Mouse (Mus musculus) kidney, adult 10 weeks (tissue): ENCODE results near the gene Nop58. TPM values are rescaled to one million over a fixed set of nuclear protein-coding genes. Genes with fewer than 3 reads are reported as not detected.

ENCODE experiments used
- polyA plus RNA-seq: library from polyadenylated mRNA; stranded (reverse); fragments of 350-450 nt; fragmentation: Illumina TruSeq; extraction: RNeasy Lipid Tissue Mini Kit (QIAGEN cat#74804); gene quantifications from one replicate; pipeline ENCODE4 v1.2.3, GENCODE M21; 2014; ENCODE audit warnings: low read depth, low replicate concordance

The Nop58 gene
- 210 TPM for polyA plus RNA-seq

DNA sequence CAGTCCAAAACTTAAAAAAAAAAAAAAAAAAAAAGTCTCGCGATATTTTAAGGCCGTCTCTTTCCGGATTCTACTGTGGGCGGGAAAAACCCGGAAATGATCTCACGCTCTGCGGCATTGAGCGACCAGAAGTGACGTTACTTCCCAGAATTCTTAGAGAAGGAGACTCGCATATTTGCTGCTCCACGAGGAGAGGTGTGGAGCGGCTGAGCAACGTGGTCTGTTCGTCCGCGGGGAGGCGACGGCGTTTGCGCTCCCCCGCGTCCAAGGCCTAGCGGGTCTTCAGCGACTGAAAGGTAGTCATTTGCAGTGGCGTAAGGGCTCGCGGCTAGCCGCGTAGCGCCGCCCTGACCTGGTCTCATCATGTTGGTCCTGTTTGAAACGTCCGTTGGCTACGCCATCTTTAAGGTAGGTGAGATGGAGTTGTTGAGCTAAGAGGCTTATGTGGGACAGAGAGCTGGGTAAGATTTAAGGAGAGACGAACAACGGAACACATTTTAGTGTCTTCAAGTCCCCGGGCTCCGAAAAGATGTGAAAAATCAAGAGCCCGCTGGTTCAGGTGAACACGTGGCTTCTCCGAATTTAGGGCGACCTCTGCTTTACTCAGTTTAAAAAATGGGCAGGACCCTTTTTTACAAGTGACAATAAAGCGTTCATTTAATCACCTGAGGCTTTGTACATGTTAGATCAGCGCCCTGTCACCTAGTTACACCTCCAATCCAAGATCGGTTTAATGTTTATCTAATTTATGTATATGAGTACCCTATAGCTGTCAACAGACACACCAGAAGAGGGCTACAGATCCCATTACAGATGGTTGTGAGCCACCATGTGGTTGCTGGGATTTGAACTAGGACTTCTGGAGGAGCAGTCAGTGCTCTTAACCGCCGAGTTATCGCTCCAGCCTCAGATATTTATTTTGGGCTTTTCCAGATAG, at the start of gene Nop58:
Nop58 (plus strand) TSS at position 153 of the 937 bp plus-strand sequence.

DNA sequence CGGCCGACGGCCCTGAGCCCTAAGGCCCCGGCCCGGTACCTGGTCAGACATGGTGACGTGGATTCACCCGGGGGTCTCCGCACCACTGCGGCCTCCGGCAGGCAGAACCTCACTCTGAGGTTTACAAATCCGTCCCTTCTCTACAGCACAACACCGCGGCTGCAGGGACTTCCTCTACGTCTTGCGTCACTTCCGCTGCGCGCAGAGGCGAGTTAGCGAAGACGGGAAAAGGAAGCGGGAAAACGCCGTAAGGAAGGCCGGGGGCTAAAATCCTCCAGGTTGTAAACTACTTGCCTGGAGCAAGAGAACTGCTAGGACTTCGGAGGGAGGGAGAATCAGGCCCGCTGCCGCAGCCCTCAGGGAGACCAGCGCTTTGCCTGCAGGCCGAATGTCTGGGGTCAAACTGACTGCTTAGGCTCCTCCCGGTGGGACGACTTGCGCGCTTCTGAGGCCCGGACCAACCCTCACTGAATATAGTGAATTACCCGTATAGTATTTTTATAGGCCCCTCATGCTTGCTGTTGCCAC, 14.1 kb upstream of the Nop58 start, which contains the start of gene Sumo1:
Sumo1 (minus strand) TSS at position 194 of the 528 bp plus-strand sequence.

DNA sequence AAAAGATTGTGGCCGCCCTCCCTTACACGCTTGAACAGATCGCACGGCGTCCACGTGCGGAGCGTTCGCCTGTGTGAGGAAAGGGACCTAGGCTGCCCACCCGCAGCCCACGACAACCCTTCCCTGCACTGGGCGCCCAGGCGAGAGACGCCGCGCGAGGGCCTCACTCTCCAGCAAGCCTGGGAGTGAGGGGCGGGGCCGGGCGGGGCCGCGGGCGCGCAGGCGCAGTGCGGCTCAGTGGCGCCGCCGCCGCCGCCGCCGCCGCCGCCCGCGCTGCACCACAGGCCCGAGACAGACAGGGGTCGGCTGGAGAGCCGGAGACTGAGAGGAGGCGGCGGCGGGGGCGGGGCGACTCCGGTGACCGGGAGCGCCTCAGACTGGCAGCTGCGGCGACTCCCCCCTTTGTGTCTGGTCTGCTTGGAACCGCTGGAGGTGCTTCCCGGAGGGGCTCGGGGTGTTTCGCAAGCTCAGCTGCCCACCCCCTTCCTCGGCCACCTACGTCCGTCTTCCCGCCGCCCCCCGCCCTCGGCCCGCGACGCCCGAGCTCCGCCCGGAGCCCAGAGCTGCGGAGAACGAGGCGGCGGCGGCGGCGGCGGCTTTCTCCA, 78.5 kb downstream of the Nop58 start, which contains the start of gene Bmpr2:
Bmpr2 (plus strand) TSS at position 237 of the 605 bp plus-strand sequence.

Other genes starting within 250 kb of the Nop58 start
- gene Fzd7, start 202.5 kb upstream of the Nop58 start, polyA plus RNA-seq: 19.1 TPM
- 1.9 TPM for gene Gm973, start 168.7 kb upstream of the Nop58 start, polyA plus RNA-seq
- gene Sumo1, start 14.1 kb upstream of the Nop58 start, polyA plus RNA-seq: 372 TPM
- gene Bmpr2, start 78.4 kb downstream of the Nop58 start, polyA plus RNA-seq: 59.3 TPM
- 39.6 TPM for gene Fam117b, start 228.0 kb downstream of the Nop58 start, polyA plus RNA-seq